Mouse (Mus musculus): ENCODE measurements around the gene Bbx.

- no peak for TF ChIP-seq GATA1 (IDR thresholded peaks at IDR 0.05; ENCODE audit: borderline replicate concordance, low read length)
- TF ChIP-seq CTCF (IDR thresholded peaks at IDR 0.05; ENCODE audit: low read depth, low read length): no peak
- no peak for TF ChIP-seq GATA2 (IDR thresholded peaks at IDR 0.05; ENCODE audit: borderline replicate concordance, low read depth, low read length)
- TF ChIP-seq POLR2AphosphoS5 (IDR thresholded peaks at IDR 0.05; ENCODE audit: insufficient replicate concordance, low read depth, low read length): no peak
Measured at GRCm38 (mm10) chr16:50186604-50187003, 245.6 kb downstream of the Bbx start.
